10 mouse cellular contexts compared by ENCODE assay signal in genomic region chr6:140281488-140282284, GRCm38 (mm10).
DNase-seq lines count a peak whose midpoint lies in the region; ATAC-seq and TF ChIP-seq lines count a peak whose summit lies in the region.
"Had no signal": no experiment of that assay in that cellular context is flagged by ENCODE, and none has a peak within 500 bp of the region (broad histone marks: within the 10 kb centered on the region; RNA-seq: fewer than 3 reads in every experiment).

No protein-coding gene starts in this region.

- TF ChIP-seq CTCF in liver, adult 2 months (IDR thresholded peaks at IDR 0.05; ENCODE audit: low read depth, low read length) = no peak

- peaks cover 12% of the 10 kb centered on the region for H3K4me1 ChIP-seq in liver, adult 2 months (ENCODE audit: control insufficient read depth, insufficient read depth, low read length)
- peaks cover 16% of the 10 kb centered on the region; the same call in 1 of the 2 replicates for H3K4me1 ChIP-seq in heart, embryonic 10.5 days
- H3K4me1 ChIP-seq in kidney, embryonic 14.5 days (ENCODE audit: control insufficient read depth, insufficient read depth, low read length) = peaks cover 11% of the 10 kb centered on the region
- H3K4me1 ChIP-seq in hindbrain, embryonic 12.5 days = peaks cover 8% of the 10 kb centered on the region; the same call in 1 of the 2 replicates

- peak overlapping the region; percentile 87 for H3K27ac ChIP-seq in liver, adult 2 months (replicated peaks; ENCODE audit: insufficient read depth, low read depth, low read length)
- peak overlapping the region; percentile 72 for H3K27ac ChIP-seq in heart, embryonic 10.5 days
- H3K27ac ChIP-seq in kidney, embryonic 14.5 days (ENCODE audit: low read depth, low read length) = peak overlapping the region; percentile 30; the same call in 1 of the 2 replicates
- H3K27ac ChIP-seq in hindbrain, embryonic 12.5 days = no peak overlapping the region
- H3K27ac ChIP-seq: midbrain, embryonic 12.5 days had no signal

- no peaks in the 10 kb centered on the region for H3K27me3 ChIP-seq in liver, adult 2 months (ENCODE audit: control insufficient read depth, insufficient read depth, low read length)
- H3K27me3 ChIP-seq in heart, embryonic 10.5 days (ENCODE audit: insufficient read depth, poor library complexity, severe bottlenecking) = no peaks in the 10 kb centered on the region
- no peaks in the 10 kb centered on the region for H3K27me3 ChIP-seq in kidney, embryonic 14.5 days (ENCODE audit: control insufficient read depth, insufficient read depth, low read length)
- no peaks in the 10 kb centered on the region for H3K27me3 ChIP-seq in hindbrain, embryonic 12.5 days
- H3K27me3 ChIP-seq: midbrain, embryonic 12.5 days had no signal

- WGBS in liver, adult 2 months = 63% methylated on average over 17 of the region's 17 CpGs
- WGBS in heart, embryonic 10.5 days = 72% methylated on average over 17 of the region's 17 CpGs
- 56% methylated on average over 17 of the region's 17 CpGs for WGBS in kidney, embryonic 14.5 days
- WGBS in hindbrain, embryonic 12.5 days = 65% methylated on average over 17 of the region's 17 CpGs

- DNase-seq in liver, adult 2 months (ENCODE audit: extremely low read depth, low read depth, low spot score) = peak; percentile 41
- no peak for DNase-seq in liver
- DNase-seq in heart, embryonic 10.5 days (ENCODE audit: low spot score) = no peak
- no peak for DNase-seq in embryo, embryonic 10 days (ENCODE audit: low spot score)
- DNase-seq in right cerebral cortex, postnatal 25 days = no peak
- DNase-seq: cerebellum, adult 8-10 months had no signal

- H3K4me2 ChIP-seq in kidney, embryonic 14.5 days (replicated peaks; ENCODE audit: low read depth, low read length) = no peak overlapping the region
- no peak overlapping the region for H3K4me2 ChIP-seq in hindbrain, embryonic 12.5 days (replicated peaks)
- H3K4me2 ChIP-seq: midbrain, embryonic 12.5 days had no signal

- no peak for ATAC-seq in kidney, embryonic 14.5 days (ENCODE audit: low FRiP score, low TSS enrichment)
- peak; percentile 52; the same call in 1 of the 2 replicates for ATAC-seq in megakaryocyte progenitor cell, adult 5-6 weeks (replicated peaks; ENCODE audit: poor library complexity)
- no peak for ATAC-seq in hindbrain, embryonic 12.5 days (ENCODE audit: low FRiP score)

- H3K36me3 ChIP-seq in liver, adult 2 months (ENCODE audit: control insufficient read depth, insufficient read depth, low read length) = no peaks in the 10 kb centered on the region
- no peaks in the 10 kb centered on the region for H3K36me3 ChIP-seq in heart, embryonic 10.5 days
- H3K36me3 ChIP-seq in kidney, embryonic 14.5 days (ENCODE audit: control insufficient read depth, insufficient read depth, low read length) = no peaks in the 10 kb centered on the region
- H3K36me3 ChIP-seq in hindbrain, embryonic 12.5 days = no peaks in the 10 kb centered on the region
- H3K36me3 ChIP-seq: midbrain, embryonic 12.5 days had no signal

- no peaks in the 10 kb centered on the region for H3K79me2 ChIP-seq in liver, adult 2 months (ENCODE audit: control insufficient read depth, insufficient read depth, low read length)

- peak overlapping the region; percentile 49; the same call in 1 of the 2 replicates for H3K9ac ChIP-seq in liver, adult 2 months (ENCODE audit: low read depth, low read length)
- no peak overlapping the region for H3K9ac ChIP-seq in kidney, embryonic 14.5 days (ENCODE audit: low read depth, low read length)
- no peak overlapping the region for H3K9ac ChIP-seq in hindbrain, embryonic 12.5 days
- H3K9ac ChIP-seq: midbrain, embryonic 12.5 days had no signal

- H3K9me3 ChIP-seq in heart, embryonic 10.5 days = no peaks in the 10 kb centered on the region
- H3K9me3 ChIP-seq in kidney, embryonic 14.5 days (ENCODE audit: control insufficient read depth, low read length) = no peaks in the 10 kb centered on the region
- H3K9me3 ChIP-seq in hindbrain, embryonic 12.5 days (replicated peaks) = no peaks in the 10 kb centered on the region
- H3K9me3 ChIP-seq: midbrain, embryonic 12.5 days had no signal

- no peak overlapping the region for H3K4me3 ChIP-seq in liver, adult 2 months (ENCODE audit: insufficient read depth, low read depth, low read length)
- no peak overlapping the region for H3K4me3 ChIP-seq in heart, embryonic 10.5 days
- no peak overlapping the region for H3K4me3 ChIP-seq in kidney, embryonic 14.5 days (ENCODE audit: low read length)
- no peak overlapping the region for H3K4me3 ChIP-seq in hindbrain, embryonic 12.5 days
- H3K4me3 ChIP-seq: midbrain, embryonic 12.5 days had no signal

- TF ChIP-seq POLR2A in liver, adult 2 months (IDR thresholded peaks at IDR 0.05; ENCODE audit: extremely low read depth, insufficient read depth, low read length) = no peak
